Mouse (Mus musculus) bone marrow macrophage, adult 2 months (primary cell): ENCODE measurements around the gene Wfdc1.

ENCODE experiments used
- CTCF ChIP-seq: IDR thresholded peaks from 2 replicates; pipeline ENCODE4 v1.5.1; 2012; ENCODE audit warnings: low read depth, mild to moderate bottlenecking, low read length, moderate library complexity
- POLR2A ChIP-seq: IDR thresholded peaks from 2 replicates; pipeline ENCODE4 v1.6.1; 2012; ENCODE audit warnings: mild to moderate bottlenecking, low read depth, low read length, borderline replicate concordance

GRCm38 (mm10) chr8:119666219-119666951 lies at the start of gene Wfdc1:
- TF ChIP-seq CTCF (no peak), POLR2A (no peak)
